Mouse (Mus musculus): Measurements from ENCODE around the gene G0s2. TPM values are rescaled to one million over a fixed set of nuclear protein-coding genes. Genes with fewer than 3 reads are reported as not detected.
"Not testable (repeated sequence)": the region's sequence is repeated elsewhere in the genome, so short reads cannot be mapped to it uniquely, and the experiment has no call there.

G0s2 gene
- total RNA-seq, 4 experiments from 2014 or later, result 6.5 to 9.9 (median 8.2) TPM

GRCm38 (mm10) chr1:193255032-193255431 lies 18.0 kb downstream of the G0s2 start:
- DNase-seq (ENCODE audit: low spot score in 2 of 2), result no peak

GRCm38 (mm10) chr1:193253895-193254294 lies 19.1 kb downstream of the G0s2 start:
- not testable (repeated sequence) for DNase-seq (ENCODE audit: low spot score in 2 of 2)

GRCm38 (mm10) chr1:193252616-193253015 lies 20.4 kb downstream of the G0s2 start:
- no peak for DNase-seq (ENCODE audit: low spot score in 2 of 2)

- DNase-seq (ENCODE audit: low spot score in 2 of 2), result no peak
Observed at GRCm38 (mm10) chr1:193251386-193251785, 21.6 kb downstream of the G0s2 start.

GRCm38 (mm10) chr1:193250026-193250425 lies 23.0 kb downstream of the G0s2 start:
- DNase-seq (ENCODE audit: low spot score in 2 of 2), result no peak

- DNase-seq (ENCODE audit: low spot score in 2 of 2), result no peak
Observed at GRCm38 (mm10) chr1:193244235-193244634, 28.8 kb downstream of the G0s2 start.

GRCm38 (mm10) chr1:193243571-193244193 lies 29.3 kb downstream of the G0s2 start:
- no peak for DNase-seq (ENCODE audit: low spot score in 2 of 2)

- no peak for DNase-seq (ENCODE audit: low spot score in 2 of 2)
Observed at GRCm38 (mm10) chr1:193242863-193243262, 30.2 kb downstream of the G0s2 start.

GRCm38 (mm10) chr1:193242238-193242637 lies 30.8 kb downstream of the G0s2 start:
- DNase-seq (ENCODE audit: low spot score in 2 of 2), result peak; percentile 93

GRCm38 (mm10) chr1:193241436-193241835 lies 31.6 kb downstream of the G0s2 start:
- no peak for DNase-seq (ENCODE audit: low spot score in 2 of 2)

GRCm38 (mm10) chr1:193238426-193238825 lies 34.6 kb downstream of the G0s2 start:
- peak in 1 of 2 experiments; percentile 33 for DNase-seq (ENCODE audit: low spot score in 2 of 2)

- no peak for DNase-seq (ENCODE audit: low spot score in 2 of 2)
Observed at GRCm38 (mm10) chr1:193234930-193235329, 38.1 kb downstream of the G0s2 start.

GRCm38 (mm10) chr1:193234130-193234645 lies 38.8 kb downstream of the G0s2 start:
- no peak for DNase-seq (ENCODE audit: low spot score in 2 of 2)

- DNase-seq (ENCODE audit: low spot score in 2 of 2), result no peak
Observed at GRCm38 (mm10) chr1:193232732-193233131, 40.3 kb downstream of the G0s2 start.

- no peak for DNase-seq (ENCODE audit: low spot score in 2 of 2)
Observed at GRCm38 (mm10) chr1:193230935-193231334, 42.1 kb downstream of the G0s2 start.

GRCm38 (mm10) chr1:193230531-193230930 lies 42.5 kb downstream of the G0s2 start:
- no peak for DNase-seq (ENCODE audit: low spot score in 2 of 2)

GRCm38 (mm10) chr1:193229570-193229969 lies 43.4 kb downstream of the G0s2 start:
- no peak for DNase-seq (ENCODE audit: low spot score in 2 of 2)

- no peak for DNase-seq (ENCODE audit: low spot score in 2 of 2)
Observed at GRCm38 (mm10) chr1:193227537-193227936, 45.5 kb downstream of the G0s2 start.

GRCm38 (mm10) chr1:193226724-193227522 lies 46.1 kb downstream of the G0s2 start:
- DNase-seq (ENCODE audit: low spot score in 2 of 2), result no peak

GRCm38 (mm10) chr1:193226114-193226513 lies 46.9 kb downstream of the G0s2 start:
- DNase-seq (ENCODE audit: low spot score in 2 of 2), result no peak

GRCm38 (mm10) chr1:193225531-193225930 lies 47.5 kb downstream of the G0s2 start:
- no peak for DNase-seq (ENCODE audit: low spot score in 2 of 2)

Measured in layer of hippocampus, adult 8-10 months (tissue).